Mouse (Mus musculus): ENCODE measurements around the gene Syt8. TPM values are rescaled to one million over a fixed set of nuclear protein-coding genes. Genes with fewer than 3 reads are reported as not detected.

The Syt8 gene
- polyA plus RNA-seq, 1 experiment from 2014 or later = 0.48 TPM

GRCm38 (mm10) chr7:142433623-142434022, 1.0 kb upstream of the Syt8 start:
- Histone ChIP-seq H3K4me2 (no peak overlapping the region), H3K9ac (no peak overlapping the region), H3K27ac (peak overlapping the region; percentile 56), H3K9me3 (replicated peaks) (no peaks in the 10 kb centered on the region), H3K27me3 (no peaks in the 10 kb centered on the region), H3K36me3 (no peaks in the 10 kb centered on the region), H3K4me3 (no peak overlapping the region), H3K4me1 (replicated peaks) (peaks cover 41% of the 10 kb centered on the region)
- WGBS = 22% methylated on average over 19 of the region's 19 CpGs
- 0 out of 2 replicates have a peak, but pooled peaks have one; percentile 11 for ATAC-seq (replicated peaks; ENCODE audit: insufficient number of reproducible peaks, insufficient read depth, low FRiP score, low read depth)

- WGBS = 25% methylated on average over 4 of the region's 4 CpGs
- ATAC-seq (replicated peaks; ENCODE audit: insufficient number of reproducible peaks, insufficient read depth, low FRiP score, low read depth) = no peak
- H3K36me3 ChIP-seq = no peaks in the 10 kb centered on the region
- no peak overlapping the region for H3K4me2 ChIP-seq
- no peaks in the 10 kb centered on the region for H3K9me3 ChIP-seq (replicated peaks)
- peak overlapping the region; percentile 20; the same call in 1 of the 2 replicates for H3K27ac ChIP-seq
- peaks cover 36% of the 10 kb centered on the region for H3K4me1 ChIP-seq (replicated peaks)
- no peak overlapping the region for H3K4me3 ChIP-seq
- H3K9ac ChIP-seq = no peak overlapping the region
- no peaks in the 10 kb centered on the region for H3K27me3 ChIP-seq
These were observed 874 bp downstream of the Syt8 start for GRCm38 (mm10) chr7:142435524-142435923.

- H3K27ac ChIP-seq = no peak overlapping the region
- no peak for ATAC-seq (replicated peaks; ENCODE audit: insufficient number of reproducible peaks, insufficient read depth, low FRiP score, low read depth)
- 73% methylated on average over 5 of the region's 5 CpGs for WGBS
- H3K9ac ChIP-seq = no peak overlapping the region
- no peaks in the 10 kb centered on the region for H3K9me3 ChIP-seq (replicated peaks)
- no peaks in the 10 kb centered on the region for H3K27me3 ChIP-seq
- H3K4me2 ChIP-seq = no peak overlapping the region
- peaks cover 47% of the 10 kb centered on the region for H3K4me1 ChIP-seq (replicated peaks)
- no peak overlapping the region for H3K4me3 ChIP-seq
- H3K36me3 ChIP-seq = no peaks in the 10 kb centered on the region
These were observed 2.7 kb downstream of the Syt8 start for GRCm38 (mm10) chr7:142437324-142437723.

- no peaks in the 10 kb centered on the region for H3K36me3 ChIP-seq
- WGBS = 85% methylated on average over 14 of the region's 14 CpGs
- no peak overlapping the region for H3K4me3 ChIP-seq
- no peak overlapping the region for H3K9ac ChIP-seq
- no peaks in the 10 kb centered on the region for H3K27me3 ChIP-seq
- H3K4me1 ChIP-seq (replicated peaks) = peaks cover 41% of the 10 kb centered on the region
- H3K27ac ChIP-seq = peak overlapping the region; percentile 79
- H3K9me3 ChIP-seq (replicated peaks) = no peaks in the 10 kb centered on the region
- no peak overlapping the region for H3K4me2 ChIP-seq
- ATAC-seq (replicated peaks; ENCODE audit: insufficient number of reproducible peaks, insufficient read depth, low FRiP score, low read depth) = no peak
These were observed 5.3 kb downstream of the Syt8 start for GRCm38 (mm10) chr7:142439966-142440365.

GRCm38 (mm10) chr7:142440657-142441114, 6.0 kb downstream of the Syt8 start:
- H3K9me3 ChIP-seq (replicated peaks) = no peaks in the 10 kb centered on the region
- no peak overlapping the region for H3K4me3 ChIP-seq
- peak overlapping the region; percentile 23; the same call in 1 of the 2 replicates for H3K4me2 ChIP-seq
- no peaks in the 10 kb centered on the region for H3K36me3 ChIP-seq
- 38% methylated on average over 5 of the region's 5 CpGs for WGBS
- peak overlapping the region; percentile 79 for H3K27ac ChIP-seq
- H3K27me3 ChIP-seq = no peaks in the 10 kb centered on the region
- peak; percentile 76 for ATAC-seq (replicated peaks; ENCODE audit: insufficient number of reproducible peaks, insufficient read depth, low FRiP score, low read depth)
- H3K9ac ChIP-seq = peak overlapping the region; percentile 52
- peaks cover 41% of the 10 kb centered on the region for H3K4me1 ChIP-seq (replicated peaks)

- H3K9ac ChIP-seq = peak within 1 kb of the TSS; percentile 52
- no peak for ATAC-seq (replicated peaks; ENCODE audit: insufficient number of reproducible peaks, insufficient read depth, low FRiP score, low read depth)
- 78% methylated on average over 9 of the region's 9 CpGs for WGBS
These were observed 6.9 kb downstream of the Syt8 start, which contains the start of gene Tnni2 for GRCm38 (mm10) chr7:142441585-142441984. Gene Tnni2, plus strand, starts transcription at chr7:142441808.

GRCm38 (mm10) chr7:142442081-142442907, 7.6 kb downstream of the Syt8 start:
- Histone ChIP-seq H3K9ac (peak overlapping the region; percentile 17; the same call in 1 of the 2 replicates), H3K36me3 (no peaks in the 10 kb centered on the region), H3K9me3 (replicated peaks) (no peaks in the 10 kb centered on the region), H3K4me1 (replicated peaks) (peaks cover 34% of the 10 kb centered on the region), H3K27ac (peak overlapping the region; percentile 79), H3K4me2 (no peak overlapping the region), H3K27me3 (no peaks in the 10 kb centered on the region), H3K4me3 (no peak overlapping the region)
- WGBS = 61% methylated on average over 9 of the region's 9 CpGs
- ATAC-seq (replicated peaks; ENCODE audit: insufficient number of reproducible peaks, insufficient read depth, low FRiP score, low read depth) = no peak

More at GRCm38 (mm10) chr7:142441585-142441984, 6.9 kb downstream of the Syt8 start, which contains the start of gene Tnni2:
- peak within 1 kb of the TSS; percentile 79 for H3K27ac ChIP-seq
- H3K4me2 ChIP-seq = peak within 1 kb of the TSS; percentile 23; the same call in 1 of the 2 replicates
- peaks cover 41% of the 10 kb centered on the region for H3K4me1 ChIP-seq (replicated peaks)
- no peak within 1 kb of the TSS for H3K4me3 ChIP-seq
- no peaks in the 10 kb centered on the region for H3K27me3 ChIP-seq
- H3K36me3 ChIP-seq = no peaks in the 10 kb centered on the region
- no peaks in the 10 kb centered on the region for H3K9me3 ChIP-seq (replicated peaks)

GRCm38 (mm10) chr7:142442908-142443420, 8.3 kb downstream of the Syt8 start:
- no peak for ATAC-seq (replicated peaks; ENCODE audit: insufficient number of reproducible peaks, insufficient read depth, low FRiP score, low read depth)

GRCm38 (mm10) chr7:142443474-142443873, 8.8 kb downstream of the Syt8 start:
- ATAC-seq (replicated peaks; ENCODE audit: insufficient number of reproducible peaks, insufficient read depth, low FRiP score, low read depth) = no peak
- H3K27me3 ChIP-seq = no peaks in the 10 kb centered on the region
- no peak overlapping the region for H3K4me3 ChIP-seq
- H3K9me3 ChIP-seq (replicated peaks) = no peaks in the 10 kb centered on the region
- no peaks in the 10 kb centered on the region for H3K36me3 ChIP-seq
- 92% methylated on average over 5 of the region's 5 CpGs for WGBS
- H3K4me2 ChIP-seq = no peak overlapping the region
- peaks cover 30% of the 10 kb centered on the region for H3K4me1 ChIP-seq (replicated peaks)
- no peak overlapping the region for H3K27ac ChIP-seq
- H3K9ac ChIP-seq = no peak overlapping the region

More at GRCm38 (mm10) chr7:142442908-142443420, 8.3 kb downstream of the Syt8 start:
- H3K4me1 ChIP-seq (replicated peaks) = peaks cover 30% of the 10 kb centered on the region
- H3K27ac ChIP-seq = peak overlapping the region; percentile 79
- 92% methylated on average over 7 of the region's 7 CpGs for WGBS
- no peaks in the 10 kb centered on the region for H3K9me3 ChIP-seq (replicated peaks)
- H3K4me2 ChIP-seq = no peak overlapping the region
- H3K27me3 ChIP-seq = no peaks in the 10 kb centered on the region
- no peaks in the 10 kb centered on the region for H3K36me3 ChIP-seq
- H3K4me3 ChIP-seq = no peak overlapping the region
- H3K9ac ChIP-seq = no peak overlapping the region

GRCm38 (mm10) chr7:142444171-142444570, 9.5 kb downstream of the Syt8 start:
- Histone ChIP-seq H3K4me1 (replicated peaks) (peaks cover 37% of the 10 kb centered on the region), H3K27me3 (no peaks in the 10 kb centered on the region), H3K4me3 (no peak overlapping the region), H3K9me3 (replicated peaks) (no peaks in the 10 kb centered on the region), H3K36me3 (no peaks in the 10 kb centered on the region), H3K9ac (no peak overlapping the region), H3K27ac (no peak overlapping the region), H3K4me2 (no peak overlapping the region)
- 94% methylated on average over 6 of the region's 6 CpGs for WGBS
- ATAC-seq (replicated peaks; ENCODE audit: insufficient number of reproducible peaks, insufficient read depth, low FRiP score, low read depth) = no peak

- 87% methylated on average over 6 of the region's 6 CpGs for WGBS
- Histone ChIP-seq H3K9ac (no peak overlapping the region), H3K27ac (no peak overlapping the region), H3K4me2 (no peak overlapping the region), H3K9me3 (replicated peaks) (no peaks in the 10 kb centered on the region), H3K36me3 (no peaks in the 10 kb centered on the region), H3K27me3 (no peaks in the 10 kb centered on the region), H3K4me1 (replicated peaks) (peaks cover 39% of the 10 kb centered on the region), H3K4me3 (no peak overlapping the region)
- no peak for ATAC-seq (replicated peaks; ENCODE audit: insufficient number of reproducible peaks, insufficient read depth, low FRiP score, low read depth)
These were observed 10.7 kb downstream of the Syt8 start for GRCm38 (mm10) chr7:142445324-142445723.
